Mouse (Mus musculus): Measurements from ENCODE around the gene Lpar1. TPM values are rescaled to one million over a fixed set of nuclear protein-coding genes. Genes with fewer than 3 reads are reported as not detected.
"Not testable (repeated sequence)": the region's sequence is repeated elsewhere in the genome, so short reads cannot be mapped to it uniquely, and the experiment has no call there.

Lpar1 gene
- total RNA-seq, 2 experiments from 2014 or later: 9.4 to 10.9 TPM

DNA sequence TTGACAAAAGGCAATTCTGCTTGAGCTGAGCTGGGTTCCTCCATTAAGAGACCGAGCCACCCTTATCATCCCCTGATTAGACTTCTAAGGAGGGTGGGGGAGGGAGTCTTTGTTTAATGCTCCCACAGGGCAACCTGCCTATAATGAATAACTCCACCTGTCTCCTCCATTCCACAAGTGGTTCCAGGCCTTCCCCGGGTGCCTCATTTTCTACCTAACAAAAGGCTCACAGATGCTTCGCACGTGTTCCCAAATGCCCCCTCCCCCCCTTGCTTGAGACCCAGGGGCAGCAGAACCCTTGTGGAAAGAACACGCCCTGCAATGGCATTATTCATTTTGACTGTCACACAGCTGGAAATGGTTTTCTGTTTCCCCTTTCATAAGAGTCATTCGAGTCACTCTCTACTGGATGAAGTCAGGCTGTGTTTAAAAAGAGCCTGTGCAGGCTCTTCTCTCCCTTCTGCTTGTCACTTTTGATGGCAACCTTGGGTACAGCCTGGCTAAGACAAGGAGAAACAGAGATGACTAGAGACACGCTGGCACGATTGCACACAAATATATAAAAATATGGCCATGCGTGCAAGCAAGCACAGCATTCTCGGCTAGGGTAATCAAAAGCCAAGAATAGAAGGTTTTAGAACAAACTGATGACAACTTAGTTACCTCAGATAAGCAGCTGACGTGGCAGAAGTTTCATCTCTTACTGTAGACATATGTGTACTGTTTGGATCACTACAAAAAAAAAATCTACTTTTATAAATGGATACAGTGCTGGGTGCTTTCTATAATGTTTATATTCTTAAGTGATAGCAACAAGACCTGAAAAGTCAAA lies 7.0 kb downstream of the Lpar1 start:
- intact Hi-C loops (cut with DNase I): no loop called here

DNA sequence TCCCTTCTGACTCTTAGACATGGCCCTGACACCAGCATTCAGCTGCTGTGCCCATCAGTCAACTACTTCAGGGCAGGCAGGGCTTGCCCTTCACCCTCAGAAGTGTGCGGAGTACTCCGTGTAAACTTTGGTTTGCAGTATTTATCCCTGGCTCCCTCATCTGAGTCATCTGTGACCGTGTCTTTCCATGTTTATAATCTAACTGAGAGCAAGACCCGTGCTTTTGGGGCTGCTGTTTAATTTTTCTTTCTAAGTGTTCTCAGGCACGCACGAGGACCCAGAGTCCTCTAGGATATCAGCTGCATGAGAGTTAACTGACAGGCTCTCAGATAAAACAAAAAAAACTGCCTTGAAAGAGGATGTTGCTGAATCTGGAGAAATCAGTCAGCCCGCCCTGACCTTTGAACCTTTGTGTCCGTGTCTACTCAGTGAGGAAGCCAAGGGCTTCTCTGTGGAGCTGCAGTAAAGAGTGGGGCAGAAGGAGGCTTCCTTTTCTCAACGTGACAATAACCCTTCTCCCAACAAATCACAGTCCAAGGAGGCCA lies 7.7 kb downstream of the Lpar1 start:
- DNase-seq: peak in 1 of 2 experiments; percentile 22
- intact Hi-C loops (cut with DNase I): no loop called here

More for the DNA sequence above, 7.0 kb downstream of the Lpar1 start:
- no peak for DNase-seq

DNA sequence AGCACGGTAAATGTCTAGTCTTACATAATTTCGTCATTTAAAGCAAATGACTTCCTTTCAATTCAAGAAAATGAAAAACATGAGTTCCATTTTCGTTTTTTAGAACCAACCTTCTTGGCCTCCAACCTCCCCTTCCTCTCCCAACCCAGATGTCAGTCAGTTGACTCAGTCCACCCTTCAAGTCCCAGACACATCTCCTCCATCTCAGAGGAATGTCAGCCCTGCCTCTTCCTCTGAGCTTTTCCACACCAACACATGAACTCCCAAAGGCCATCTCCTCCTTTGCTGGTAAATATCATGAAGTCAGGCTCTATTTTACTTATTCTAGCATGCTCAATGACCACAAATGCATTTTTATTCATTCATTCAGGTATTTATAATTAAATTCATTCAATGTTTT lies 10.5 kb downstream of the Lpar1 start:
- intact Hi-C loops (cut with DNase I): no loop called here
- no peak for DNase-seq

DNA sequence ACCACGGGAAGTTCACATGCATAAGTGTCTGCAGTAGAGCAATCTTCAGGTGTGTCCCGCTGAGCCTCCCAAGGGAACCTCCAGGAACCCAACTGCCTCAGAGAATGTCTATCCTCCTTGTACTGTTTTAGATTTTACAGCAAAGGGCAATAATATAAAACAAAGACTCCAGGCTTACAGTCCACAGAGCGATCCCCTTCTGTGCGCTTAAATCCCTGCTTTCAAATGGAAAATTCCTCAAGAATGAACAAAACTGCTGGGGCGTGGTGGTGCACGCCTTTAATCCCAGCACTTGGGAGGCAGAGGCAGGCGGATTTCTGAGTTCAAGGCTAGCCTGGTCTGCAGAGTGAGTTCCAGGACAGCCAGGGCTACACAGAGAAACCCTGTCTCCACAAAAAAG lies 11.0 kb downstream of the Lpar1 start:
- DNase-seq; intact Hi-C loops (cut with DNase I): not testable (repeated sequence)

- intact Hi-C loops (cut with DNase I): no loop called here
- DNase-seq: no peak
Measured at GRCm38 (mm10) chr4:58540841-58541240, 12.9 kb downstream of the Lpar1 start.

GRCm38 (mm10) chr4:58540385-58540784 lies 13.3 kb downstream of the Lpar1 start:
- DNase-seq: no peak
- intact Hi-C loops (cut with DNase I): no loop called here

DNA sequence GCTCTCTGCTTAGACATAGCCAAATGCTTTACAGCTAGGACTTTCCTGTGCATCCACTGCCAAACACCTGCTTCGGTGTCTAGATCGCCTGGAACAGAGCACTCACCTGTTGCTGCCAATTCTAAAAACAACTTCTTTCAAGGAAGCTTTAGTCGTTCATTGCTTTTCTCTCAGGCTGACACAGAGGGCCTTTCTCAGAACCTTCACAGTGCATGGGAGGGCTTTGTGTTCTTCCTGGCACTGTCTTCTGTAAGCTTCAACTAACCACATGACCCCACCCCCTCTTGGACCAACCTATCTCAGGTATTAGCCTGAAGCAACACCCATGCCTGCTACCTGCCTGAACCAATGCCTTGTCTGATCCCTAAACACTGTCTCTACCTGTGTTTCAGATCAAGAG lies 15.0 kb downstream of the Lpar1 start:
- intact Hi-C loops (cut with DNase I): no loop called here
- no peak for DNase-seq

- DNase-seq: no peak
- intact Hi-C loops (cut with DNase I): no loop called here
Measured at GRCm38 (mm10) chr4:58535754-58536153, 17.9 kb downstream of the Lpar1 start.

DNA sequence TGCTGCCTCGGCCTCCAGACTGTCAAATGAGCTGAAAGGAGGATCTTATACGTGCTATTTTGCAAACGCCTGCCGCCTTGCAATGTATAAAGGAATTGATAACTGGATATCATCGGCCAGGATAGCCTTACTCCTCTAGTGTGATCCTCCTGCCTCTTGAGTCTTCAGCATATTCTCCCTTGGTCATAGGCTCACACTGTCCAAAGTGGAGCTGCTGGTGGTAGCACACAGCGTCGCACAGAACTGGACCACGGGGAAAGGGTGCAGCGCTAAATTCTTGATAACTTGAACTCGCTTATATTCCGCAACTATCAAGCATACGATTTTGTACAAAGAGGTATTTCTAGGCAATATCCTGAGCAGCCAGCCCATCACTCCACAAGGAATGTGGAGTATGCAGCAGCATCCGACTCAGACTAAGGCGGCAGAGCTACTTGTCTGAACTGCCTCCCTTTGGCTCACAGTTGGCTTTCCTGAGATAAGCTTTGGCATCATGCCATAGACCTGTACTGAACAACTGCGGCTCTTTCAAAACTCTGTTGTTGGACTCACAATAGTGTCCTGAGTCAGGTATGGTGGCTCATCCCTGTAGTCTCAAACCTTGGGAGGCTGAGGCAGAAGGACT lies 18.9 kb downstream of the Lpar1 start:
- DNase-seq: no peak
- intact Hi-C loops (cut with DNase I): no loop called here

DNA sequence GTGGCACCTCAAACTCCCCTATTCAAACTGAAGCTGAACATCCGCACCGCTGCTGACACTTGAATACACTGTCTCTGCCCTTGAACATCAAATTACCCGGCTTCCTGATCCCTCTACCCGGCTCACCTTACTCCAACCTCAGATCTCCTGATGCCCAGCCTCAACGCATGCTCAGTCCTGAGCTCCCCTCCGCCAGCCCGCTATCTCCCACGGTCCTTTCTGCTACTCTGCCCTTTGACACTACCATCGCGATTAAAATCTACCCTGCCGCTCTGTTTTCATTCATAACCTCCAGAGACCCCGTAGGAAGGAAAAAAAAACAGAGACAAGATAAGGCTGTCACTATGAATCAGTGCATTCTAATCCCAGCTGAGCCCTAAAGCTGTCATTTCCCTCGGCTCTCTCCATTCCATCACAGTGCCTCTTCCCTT lies 19.5 kb downstream of the Lpar1 start:
- intact Hi-C loops (cut with DNase I): no loop called here
- no peak for DNase-seq

GRCm38 (mm10) chr4:58533519-58533918 lies 20.2 kb downstream of the Lpar1 start:
- DNase-seq: no peak
- intact Hi-C loops (cut with DNase I): no loop called here

GRCm38 (mm10) chr4:58532326-58532725 lies 21.4 kb downstream of the Lpar1 start:
- intact Hi-C loops (cut with DNase I): no loop called here
- DNase-seq: no peak

GRCm38 (mm10) chr4:58530706-58531105 lies 23.0 kb downstream of the Lpar1 start:
- no peak for DNase-seq

GRCm38 (mm10) chr4:58530279-58530678 lies 23.4 kb downstream of the Lpar1 start:
- intact Hi-C loops (cut with DNase I): no loop called here
- no peak for DNase-seq

More at GRCm38 (mm10) chr4:58530706-58531105, 23.0 kb downstream of the Lpar1 start:
- intact Hi-C loops (cut with DNase I): no loop called here

DNA sequence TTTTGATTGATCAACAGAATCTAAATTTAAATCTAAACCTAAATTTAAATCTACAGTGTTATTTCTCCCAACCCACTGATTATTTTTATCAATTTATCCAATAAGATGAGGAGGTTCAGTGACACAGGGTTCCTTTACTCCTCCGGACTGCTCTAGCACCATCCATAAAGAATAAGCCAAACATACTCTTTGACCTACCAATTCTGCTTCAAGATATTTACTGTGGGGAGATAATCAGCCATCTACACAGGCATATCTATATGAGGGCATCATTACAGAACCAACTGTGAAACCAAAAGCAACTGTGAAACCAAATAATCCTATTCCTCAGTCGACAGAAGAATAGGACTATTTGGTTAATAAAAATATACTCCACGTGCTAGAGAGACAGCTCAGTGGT lies 25.8 kb downstream of the Lpar1 start:
- intact Hi-C loops (cut with DNase I): no loop called here

DNA sequence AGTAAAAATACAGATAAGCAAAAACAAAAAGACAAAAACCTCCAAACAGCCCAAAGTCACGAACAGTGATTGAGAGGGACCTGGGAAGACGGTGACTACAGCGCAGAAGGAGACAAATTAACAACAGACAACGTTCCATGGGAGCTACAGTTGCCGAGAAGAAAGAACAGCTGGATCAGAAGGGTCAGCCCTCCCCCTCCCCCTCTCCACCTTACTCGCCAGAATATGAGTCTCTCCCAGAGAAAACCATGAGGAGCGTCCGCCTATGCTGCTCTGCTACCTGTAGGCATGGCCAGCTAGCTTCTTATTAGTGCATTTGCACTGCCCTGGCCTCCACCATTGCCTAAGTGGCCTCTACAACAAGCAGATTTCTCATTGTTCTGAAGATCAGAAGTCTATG lies 32.6 kb downstream of the Lpar1 start:
- DNase-seq: no peak
- intact Hi-C loops (cut with DNase I): no loop called here

More for the DNA sequence above, 25.8 kb downstream of the Lpar1 start:
- DNase-seq: no peak

DNA sequence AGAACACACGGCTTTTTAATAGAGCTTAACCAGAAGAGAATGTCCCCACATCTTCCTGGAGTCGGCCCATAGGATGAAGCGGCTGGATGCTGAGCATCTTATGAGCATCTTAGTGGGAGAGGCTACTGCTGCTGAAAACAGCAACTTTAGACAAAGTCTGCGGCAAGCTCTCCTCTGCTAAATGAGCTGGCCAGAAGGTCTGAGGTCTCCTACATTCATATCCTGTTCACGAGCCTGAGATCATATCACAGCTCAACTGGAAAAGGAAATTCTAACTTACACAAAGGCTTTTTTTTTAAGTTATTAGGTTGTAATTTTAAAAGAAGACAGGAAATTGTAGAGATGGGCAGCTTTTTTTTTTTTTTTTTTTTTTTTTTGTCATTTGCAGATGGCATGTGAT lies 33.2 kb downstream of the Lpar1 start:
- intact Hi-C loops (cut with DNase I): no loop called here

DNA sequence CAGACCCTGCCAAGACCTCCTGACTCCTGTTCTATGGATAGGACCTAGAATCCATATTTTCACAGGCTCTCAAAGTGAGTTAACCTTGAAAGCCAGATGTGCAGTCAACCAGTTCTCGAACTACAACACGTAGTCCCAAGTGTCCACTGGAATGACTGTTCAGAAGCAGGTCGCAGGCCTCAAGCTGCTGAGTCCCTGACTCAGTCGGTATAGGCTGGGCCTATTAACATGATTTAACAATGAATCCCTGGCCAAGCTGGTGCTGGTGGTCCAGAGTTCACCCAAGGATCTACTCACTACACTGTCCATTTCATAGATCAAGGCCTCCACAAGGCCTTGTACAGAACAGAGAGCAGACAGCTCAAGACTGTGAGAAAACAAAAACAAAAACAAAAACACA lies 33.8 kb downstream of the Lpar1 start:
- intact Hi-C loops (cut with DNase I): no loop called here
- no peak for DNase-seq

More for the DNA sequence above, 33.2 kb downstream of the Lpar1 start:
- no peak for DNase-seq

- intact Hi-C loops (cut with DNase I): no loop called here
- no peak for DNase-seq
Measured at GRCm38 (mm10) chr4:58518215-58518988, 35.3 kb downstream of the Lpar1 start.

- no peak for DNase-seq
- intact Hi-C loops (cut with DNase I): no loop called here
Measured at GRCm38 (mm10) chr4:58516810-58517209, 36.9 kb downstream of the Lpar1 start.

GRCm38 (mm10) chr4:58516221-58516620 lies 37.5 kb downstream of the Lpar1 start:
- intact Hi-C loops (cut with DNase I): no loop called here
- DNase-seq: no peak

All from heart, postnatal 36 days (tissue).